Mouse (Mus musculus): Measurements from ENCODE around the gene Pltp. TPM values are rescaled to one million over a fixed set of nuclear protein-coding genes. Genes with fewer than 3 reads are reported as not detected.
A peak's percentile ranks its signal among the peaks of the same experiment; 100 is the strongest.
"Not testable (repeated sequence)": the region's sequence is repeated elsewhere in the genome, so short reads cannot be mapped to it uniquely, and the experiment has no call there.

Gene Pltp
- polyA plus RNA-seq, 1 experiment = 55.9 TPM

DNA sequence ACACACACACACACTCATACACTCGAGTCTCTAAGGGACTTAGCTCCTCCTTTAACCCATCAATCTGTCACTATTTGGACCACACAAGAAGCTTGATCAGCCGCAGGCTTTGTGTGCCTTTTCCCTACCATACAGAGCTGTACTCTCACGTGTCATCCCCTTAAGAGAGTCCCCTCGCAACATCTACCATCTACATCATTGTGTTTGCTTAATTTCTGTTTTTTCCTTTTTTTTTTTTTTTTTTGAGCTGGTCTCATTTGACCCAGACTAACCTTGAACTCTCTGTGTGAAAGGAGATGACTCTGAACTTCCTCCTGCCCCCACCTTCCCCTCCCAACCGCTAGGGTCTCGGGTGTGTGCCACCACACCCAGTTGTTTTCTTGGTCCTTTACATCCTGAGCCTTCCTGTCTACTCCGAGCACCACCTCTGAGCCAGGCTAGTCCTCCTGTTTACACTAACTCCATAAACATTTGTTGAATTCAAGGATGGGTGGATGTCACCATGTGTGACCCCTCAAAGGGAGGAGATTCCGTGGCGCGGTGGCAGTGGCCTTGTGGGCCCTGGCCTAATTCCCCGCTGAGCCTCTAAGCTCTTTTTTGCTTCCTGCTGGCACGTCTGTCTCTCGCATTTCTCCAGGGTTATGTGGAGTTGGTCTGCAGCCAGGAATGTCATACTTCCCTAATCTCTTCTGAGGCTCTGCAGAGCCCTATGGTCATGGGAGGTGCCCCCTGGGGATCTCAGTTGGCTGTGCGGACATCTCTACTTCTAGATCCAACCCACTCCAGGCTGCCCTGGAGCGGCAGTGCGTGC is 9.4 kb upstream of the Pltp start:
- Histone ChIP-seq H3K27me3 (ENCODE audit: control insufficient read depth, insufficient read depth, low read length, poor library complexity, severe bottlenecking) (no peaks in the 10 kb centered on the region), H3K36me3 (ENCODE audit: control insufficient read depth, insufficient read depth, low read length, poor library complexity, severe bottlenecking) (no peaks in the 10 kb centered on the region), H3K9ac (ENCODE audit: low read depth, poor library complexity, severe bottlenecking) (no peak overlapping the region), H3K27ac (ENCODE audit: insufficient read depth, low read length) (peak overlapping the region; percentile 78), H3K9me3 (replicated peaks; ENCODE audit: control insufficient read depth, insufficient read depth, low read length, poor library complexity, severe bottlenecking) (no peaks in the 10 kb centered on the region), H3K4me3 (ENCODE audit: low read depth, low read length) (no peak overlapping the region; the same call in 1 of the 2 replicates), H3K4me1 (ENCODE audit: control insufficient read depth, insufficient read depth, low read length) (no peaks in the 10 kb centered on the region)
- TF ChIP-seq CTCF (IDR thresholded peaks at IDR 0.05; ENCODE audit: low read depth, low read length) (no peak), EP300 (IDR thresholded peaks at IDR 0.05; ENCODE audit: insufficient read depth, low read depth, low read length) (peak; percentile 90)

DNA sequence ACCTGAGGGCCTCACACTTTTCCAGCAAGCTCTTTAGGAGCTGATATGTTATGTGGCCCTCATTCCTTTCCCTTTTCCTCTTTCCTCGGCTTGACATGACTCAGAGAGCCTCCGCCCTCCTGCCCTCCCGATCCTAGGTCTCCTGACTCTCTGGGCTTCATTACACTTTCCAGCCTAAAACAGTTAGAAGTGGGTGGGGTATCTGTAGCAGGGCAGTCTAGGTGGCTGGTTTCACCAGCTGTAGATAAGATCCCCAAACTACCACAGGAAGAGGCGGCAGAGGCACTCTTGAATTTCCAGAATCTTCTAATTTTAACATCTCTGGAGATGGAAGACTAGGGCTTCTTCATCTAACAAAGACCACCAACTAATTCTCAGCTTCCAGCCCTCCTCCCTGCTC is 7.1 kb upstream of the Pltp start:
- H3K9me3 ChIP-seq (replicated peaks; ENCODE audit: control insufficient read depth, insufficient read depth, low read length, poor library complexity, severe bottlenecking) = no peaks in the 10 kb centered on the region
- no peaks in the 10 kb centered on the region for H3K27me3 ChIP-seq (ENCODE audit: control insufficient read depth, insufficient read depth, low read length, poor library complexity, severe bottlenecking)
- peak overlapping the region; percentile 57; the same call in 1 of the 2 replicates for H3K27ac ChIP-seq (ENCODE audit: insufficient read depth, low read length)
- H3K4me3 ChIP-seq (ENCODE audit: low read depth, low read length) = no peak overlapping the region
- H3K9ac ChIP-seq (ENCODE audit: low read depth, poor library complexity, severe bottlenecking) = no peak overlapping the region
- no peaks in the 10 kb centered on the region for H3K36me3 ChIP-seq (ENCODE audit: control insufficient read depth, insufficient read depth, low read length, poor library complexity, severe bottlenecking)
- H3K4me1 ChIP-seq (ENCODE audit: control insufficient read depth, insufficient read depth, low read length) = no peaks in the 10 kb centered on the region
- no peak for TF ChIP-seq EP300 (IDR thresholded peaks at IDR 0.05; ENCODE audit: insufficient read depth, low read depth, low read length)
- no peak for TF ChIP-seq POLR2A (IDR thresholded peaks at IDR 0.05; ENCODE audit: insufficient read depth, low read length)
- no peak for TF ChIP-seq CTCF (IDR thresholded peaks at IDR 0.05; ENCODE audit: low read depth, low read length)

DNA sequence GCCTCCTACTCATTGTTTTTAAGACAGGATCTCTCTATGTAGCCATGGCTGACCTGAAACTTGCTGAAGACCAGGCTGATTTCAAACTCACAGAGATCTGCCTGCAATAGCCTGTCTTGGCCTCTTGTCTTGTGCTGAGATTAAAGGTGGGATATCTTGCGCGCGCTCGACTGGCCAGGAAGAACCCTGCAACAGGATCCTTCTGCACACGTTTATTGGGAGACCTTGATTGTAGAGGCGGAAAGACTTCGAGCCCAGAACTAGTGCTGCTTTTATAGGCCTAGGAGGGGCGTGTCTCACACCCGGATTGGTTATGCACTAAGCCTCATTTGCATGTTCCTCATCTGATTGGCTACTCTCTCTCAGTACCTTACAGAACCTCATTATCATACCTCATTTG is 5.9 kb upstream of the Pltp start:
- H3K4me1 ChIP-seq (ENCODE audit: control insufficient read depth, insufficient read depth, low read length); H3K36me3 ChIP-seq (ENCODE audit: control insufficient read depth, insufficient read depth, low read length, poor library complexity, severe bottlenecking); H3K27me3 ChIP-seq (ENCODE audit: control insufficient read depth, insufficient read depth, low read length, poor library complexity, severe bottlenecking); H3K9ac ChIP-seq (ENCODE audit: low read depth, poor library complexity, severe bottlenecking); H3K27ac ChIP-seq (ENCODE audit: insufficient read depth, low read length); H3K9me3 ChIP-seq (replicated peaks; ENCODE audit: control insufficient read depth, insufficient read depth, low read length, poor library complexity, severe bottlenecking); H3K4me3 ChIP-seq (ENCODE audit: low read depth, low read length): not testable (repeated sequence)

DNA sequence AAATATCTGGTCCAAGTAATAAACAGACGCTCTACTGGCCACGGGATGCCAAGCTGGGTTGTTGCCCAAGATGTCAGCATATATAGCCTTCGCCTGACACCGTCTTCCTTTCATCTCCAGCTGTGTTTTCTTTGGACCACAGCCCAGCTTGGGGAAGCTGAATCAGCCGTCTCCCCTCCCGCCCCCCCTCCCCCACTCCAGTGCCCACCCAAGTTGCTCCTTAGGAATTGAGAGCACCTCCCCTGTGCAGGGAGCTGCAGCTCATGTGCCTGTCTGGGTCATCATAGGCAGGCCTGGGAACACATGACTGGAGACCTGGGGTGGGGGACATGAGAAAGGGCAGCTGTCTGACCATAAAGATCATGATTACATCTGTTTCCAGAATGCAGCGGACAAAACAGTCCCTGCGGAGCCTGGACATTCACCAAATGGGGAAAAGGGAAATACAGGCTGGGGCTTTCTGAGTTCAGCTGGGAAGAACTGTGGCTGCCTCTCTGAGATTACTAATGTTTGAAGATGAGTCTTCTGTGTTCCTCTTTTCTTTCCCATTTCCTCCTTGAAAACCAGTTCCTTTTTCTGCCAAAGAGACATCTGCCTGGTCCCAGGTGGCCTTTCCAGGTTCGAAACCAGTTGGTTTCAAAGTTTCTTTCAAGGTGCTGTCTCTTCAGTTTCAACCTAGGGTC is 4.8 kb upstream of the Pltp start:
- Histone ChIP-seq H3K27ac (ENCODE audit: insufficient read depth, low read length) (peak overlapping the region; percentile 60), H3K9me3 (replicated peaks; ENCODE audit: control insufficient read depth, insufficient read depth, low read length, poor library complexity, severe bottlenecking) (no peaks in the 10 kb centered on the region)

DNA sequence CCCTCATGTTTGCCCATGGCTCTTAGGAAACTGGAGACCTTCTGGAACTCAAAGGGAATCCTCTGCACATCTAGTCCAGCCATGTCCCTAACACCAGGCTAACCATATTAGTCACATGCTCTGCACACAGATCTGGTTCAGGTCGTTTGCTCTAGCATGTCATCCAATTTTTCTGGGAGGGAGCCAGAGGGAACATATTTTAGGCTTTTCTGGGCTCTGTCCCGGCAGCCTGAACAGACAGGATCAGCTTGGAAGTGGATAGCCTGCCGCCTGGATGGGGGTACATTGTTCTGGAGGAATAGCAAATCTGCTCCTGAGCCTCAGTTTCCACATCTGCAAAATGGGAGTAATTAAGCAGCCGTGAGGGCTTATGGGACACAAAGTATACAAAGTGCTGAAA is 3.6 kb upstream of the Pltp start:
- no peak overlapping the region for H3K4me3 ChIP-seq (ENCODE audit: low read depth, low read length)
- TF ChIP-seq CTCF (IDR thresholded peaks at IDR 0.05; ENCODE audit: low read depth, low read length) (no peak), POLR2A (IDR thresholded peaks at IDR 0.05; ENCODE audit: insufficient read depth, low read length) (no peak), EP300 (IDR thresholded peaks at IDR 0.05; ENCODE audit: insufficient read depth, low read depth, low read length) (no peak)
- H3K27me3 ChIP-seq (ENCODE audit: control insufficient read depth, insufficient read depth, low read length, poor library complexity, severe bottlenecking) = no peaks in the 10 kb centered on the region
- no peaks in the 10 kb centered on the region for H3K36me3 ChIP-seq (ENCODE audit: control insufficient read depth, insufficient read depth, low read length, poor library complexity, severe bottlenecking)
- H3K9ac ChIP-seq (ENCODE audit: low read depth, poor library complexity, severe bottlenecking) = no peak overlapping the region
- H3K4me1 ChIP-seq (ENCODE audit: control insufficient read depth, insufficient read depth, low read length) = no peaks in the 10 kb centered on the region
- no peak overlapping the region for H3K27ac ChIP-seq (ENCODE audit: insufficient read depth, low read length)
- no peaks in the 10 kb centered on the region for H3K9me3 ChIP-seq (replicated peaks; ENCODE audit: control insufficient read depth, insufficient read depth, low read length, poor library complexity, severe bottlenecking)

More for the DNA sequence above, 4.8 kb upstream of the Pltp start:
- Histone ChIP-seq H3K4me3 (ENCODE audit: low read depth, low read length) (no peak overlapping the region), H3K36me3 (ENCODE audit: control insufficient read depth, insufficient read depth, low read length, poor library complexity, severe bottlenecking) (no peaks in the 10 kb centered on the region), H3K27me3 (ENCODE audit: control insufficient read depth, insufficient read depth, low read length, poor library complexity, severe bottlenecking) (no peaks in the 10 kb centered on the region), H3K9ac (ENCODE audit: low read depth, poor library complexity, severe bottlenecking) (peak overlapping the region; percentile 9; the same call in 1 of the 2 replicates), H3K4me1 (ENCODE audit: control insufficient read depth, insufficient read depth, low read length) (no peaks in the 10 kb centered on the region)
- TF ChIP-seq POLR2A (IDR thresholded peaks at IDR 0.05; ENCODE audit: insufficient read depth, low read length) (no peak), EP300 (IDR thresholded peaks at IDR 0.05; ENCODE audit: insufficient read depth, low read depth, low read length) (peak; percentile 23; the same call in 1 of the 2 replicates)

All from ES-Bruce4 (cell line).